Mouse (Mus musculus): ENCODE data around the gene Lrriq3. TPM values are rescaled to one million over a fixed set of nuclear protein-coding genes. Genes with fewer than 3 reads are reported as not detected.

Gene Lrriq3
- total RNA-seq, 2 experiments from 2014 or later: 0.32 to 0.33 TPM

Other genes with a start within 250 kb of the Lrriq3 start
- 100 to 1,000 TPM; 116 to 120 TPM for gene Tnni3k, start 38.0 kb upstream of the Lrriq3 start, total RNA-seq (2021)
- gene Fpgt, start within 50 bp of the Lrriq3 start, total RNA-seq (2021): 10 to 100 TPM; 10.5 to 11.6 TPM